Mouse (Mus musculus): ENCODE measurements at regions not wholly inside any gene's neighbourhood (a gene's known extent, or its start where the extent isn't known, plus 50 kb on each side); places are given as distances from the start of the nearest gene placed in this dataset.

DNA sequence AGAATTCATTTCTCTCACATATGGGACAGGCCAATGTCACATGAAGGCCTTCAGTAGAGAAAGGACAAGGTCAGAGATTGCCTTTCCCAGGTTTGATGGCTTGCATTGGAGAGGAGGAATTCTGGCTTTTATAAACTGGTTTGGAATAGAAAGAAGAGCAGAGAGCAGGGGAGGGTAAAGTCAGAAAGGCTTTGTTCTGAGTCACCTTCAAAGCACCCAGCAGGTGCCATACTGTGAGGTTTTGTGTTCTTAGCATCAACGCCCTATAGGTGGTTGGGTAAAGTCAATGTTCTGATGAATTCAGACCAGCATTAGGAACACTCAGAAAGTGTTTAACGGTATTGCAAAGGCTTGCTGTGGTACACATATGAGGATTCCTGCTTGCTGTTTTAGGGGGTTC, 244.5 kb downstream of the Dact1 start:
- TF ChIP-seq POLR2A (IDR thresholded peaks at IDR 0.05; ENCODE audit: borderline replicate concordance, extremely low read depth, insufficient read depth, insufficient read length, poor library complexity, severe bottlenecking): no peak
- TF ChIP-seq CTCF (IDR thresholded peaks at IDR 0.05; ENCODE audit: borderline replicate concordance, extremely low read depth, insufficient read depth, insufficient read length): no peak

All from brain, embryonic 14.5 days (tissue).